Mouse (Mus musculus): ENCODE measurements around the gene L2hgdh. TPM values are rescaled to one million over a fixed set of nuclear protein-coding genes. Genes with fewer than 3 reads are reported as not detected.

L2hgdh gene
- polyA plus RNA-seq, 1 experiment from 2014 or later = 11.1 TPM

DNA sequence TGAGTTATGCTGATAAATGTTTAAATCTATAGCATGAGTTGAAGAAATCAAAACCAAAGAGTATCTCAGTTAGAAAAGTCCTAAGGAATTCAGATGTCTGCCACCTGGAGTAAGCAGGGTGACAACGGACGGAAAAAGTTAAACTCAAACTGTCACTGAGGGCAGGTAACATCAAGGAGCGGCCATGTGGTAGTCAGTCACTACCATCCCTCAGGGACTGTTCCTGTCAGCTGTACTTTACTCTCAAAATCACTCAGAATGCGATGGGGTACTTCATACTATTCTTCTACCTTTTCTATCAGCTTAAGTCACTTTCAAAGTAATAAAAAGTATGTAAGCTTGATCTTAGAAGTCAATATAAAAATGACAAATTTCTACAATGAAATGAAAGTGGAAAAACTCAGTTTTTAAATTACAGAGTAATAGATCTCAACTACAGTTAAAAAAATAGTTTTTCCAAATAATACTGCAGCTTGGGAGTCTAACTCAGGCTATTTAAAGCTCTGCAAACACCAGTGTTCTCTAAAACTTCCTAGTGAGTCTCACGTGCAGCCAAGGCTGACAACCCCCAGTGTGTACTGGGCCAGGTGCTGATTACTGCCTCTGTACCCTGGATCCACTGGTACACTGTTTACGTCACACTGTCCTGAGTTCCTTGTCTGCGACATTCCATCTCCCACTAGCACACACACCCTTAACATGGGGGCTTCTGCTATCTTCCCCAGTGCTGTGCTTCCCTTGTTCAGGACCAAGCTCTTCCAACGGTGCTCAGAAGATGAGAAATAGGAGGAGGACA, 78.7 kb downstream of the L2hgdh start:
- Histone ChIP-seq H3K9me3 (ENCODE audit: control insufficient read depth, low read length) (no peaks in the 10 kb centered on the region), H3K36me3 (replicated peaks; ENCODE audit: control insufficient read depth, insufficient read depth) (peaks cover 35% of the 10 kb centered on the region), H3K4me3 (replicated peaks; ENCODE audit: low read length) (no peak overlapping the region), H3K4me2 (replicated peaks) (no peak overlapping the region), H3K9ac (no peak overlapping the region), H3K4me1 (replicated peaks; ENCODE audit: control insufficient read depth, insufficient read depth, low read length) (no peaks in the 10 kb centered on the region; the same call in 1 of the 2 replicates), H3K27ac (no peak overlapping the region), H3K27me3 (ENCODE audit: control insufficient read depth, insufficient read depth, low read length) (no peaks in the 10 kb centered on the region)
- 91% methylated on average over 8 of the region's 8 CpGs for WGBS
- DNase-seq (ENCODE audit: low spot score) (no peak), ATAC-seq (ENCODE audit: low FRiP score) (no peak)

DNA sequence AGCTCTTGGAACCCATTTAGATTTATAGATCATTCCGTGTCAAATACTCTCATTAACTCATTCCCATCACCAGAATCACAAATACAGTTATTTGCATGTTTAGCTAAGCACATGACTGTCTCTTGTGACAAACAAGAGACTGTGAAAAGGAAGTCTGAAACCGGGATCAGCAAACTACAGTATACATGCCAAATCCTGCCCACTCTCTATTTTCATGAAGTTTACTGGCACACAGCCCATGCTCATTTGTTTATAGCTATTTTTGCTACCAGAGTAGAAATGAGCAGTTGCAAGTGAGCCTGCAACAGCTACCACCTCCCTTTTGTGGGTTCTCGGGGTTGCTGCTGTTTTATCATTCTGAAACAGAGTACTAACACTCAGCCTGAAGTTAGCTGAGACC, 79.8 kb downstream of the L2hgdh start:
- Histone ChIP-seq H3K4me2 (replicated peaks) (no peak overlapping the region), H3K27ac (no peak overlapping the region), H3K4me3 (replicated peaks; ENCODE audit: low read length) (no peak overlapping the region), H3K36me3 (replicated peaks; ENCODE audit: control insufficient read depth, insufficient read depth) (peaks cover 37% of the 10 kb centered on the region), H3K4me1 (replicated peaks; ENCODE audit: control insufficient read depth, insufficient read depth, low read length) (no peaks in the 10 kb centered on the region; the same call in 1 of the 2 replicates), H3K9ac (no peak overlapping the region), H3K27me3 (ENCODE audit: control insufficient read depth, insufficient read depth, low read length) (no peaks in the 10 kb centered on the region), H3K9me3 (ENCODE audit: control insufficient read depth, low read length) (no peaks in the 10 kb centered on the region)
- 72% methylated on average over 3 of the region's 3 CpGs for WGBS
- ATAC-seq (ENCODE audit: low FRiP score) (no peak), DNase-seq (ENCODE audit: low spot score) (no peak)

DNA sequence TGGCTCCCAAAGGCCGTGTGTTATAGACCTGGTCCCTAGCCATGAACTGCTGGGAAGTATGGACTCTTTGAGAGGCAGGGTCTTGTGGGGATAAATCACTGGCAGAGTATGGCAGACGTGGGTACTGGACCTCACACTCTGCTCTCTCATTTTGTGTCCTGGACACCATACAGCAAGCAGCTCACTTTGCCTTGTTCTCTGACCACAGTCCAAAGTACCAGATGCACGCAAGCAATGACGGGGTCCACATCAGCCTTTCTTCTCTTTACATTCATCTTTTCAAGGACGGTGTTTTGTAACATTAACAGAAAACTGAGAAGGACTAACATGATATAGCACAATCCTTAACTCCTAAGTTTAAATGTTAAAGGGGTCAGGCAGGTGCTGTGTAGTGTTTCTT, 81.8 kb downstream of the L2hgdh start:
- 90% methylated on average over 5 of the region's 5 CpGs for WGBS
- Histone ChIP-seq H3K27me3 (ENCODE audit: control insufficient read depth, insufficient read depth, low read length) (no peaks in the 10 kb centered on the region), H3K4me1 (replicated peaks; ENCODE audit: control insufficient read depth, insufficient read depth, low read length) (no peaks in the 10 kb centered on the region; the same call in 1 of the 2 replicates), H3K36me3 (replicated peaks; ENCODE audit: control insufficient read depth, insufficient read depth) (peaks cover 32% of the 10 kb centered on the region), H3K27ac (no peak overlapping the region), H3K9ac (no peak overlapping the region), H3K4me2 (replicated peaks) (no peak overlapping the region), H3K9me3 (ENCODE audit: control insufficient read depth, low read length) (no peaks in the 10 kb centered on the region), H3K4me3 (replicated peaks; ENCODE audit: low read length) (no peak overlapping the region)
- DNase-seq (ENCODE audit: low spot score) (no peak), ATAC-seq (ENCODE audit: low FRiP score) (no peak)

MicroRNAs within 50 kb of the gene (microRNA counts, 519-probe panel; counts per million panel counts)
- not detected for microRNA mmu-miR-681

Small RNA genes lying within 50 kb of the gene (microRNA-seq; reads per million reads assigned to microRNA genes)
- gene Mir681 = not detected

Other genes starting within 250 kb of the L2hgdh start
- gene Vcpkmt, start 141.8 kb downstream of the L2hgdh start, polyA plus RNA-seq (2014; fragmentation: Nextera tagmentation; extraction: Ambion mirVana) = 22.9 and 24.4 TPM in 2 replicates
- 14.5 and 15.6 TPM in 2 replicates for gene Sos2, start 43.0 kb downstream of the L2hgdh start, polyA plus RNA-seq (2014; fragmentation: Nextera tagmentation; extraction: Ambion mirVana)
- 38.9 and 39.1 TPM in 2 replicates for gene Atp5s, start 77 bp upstream of the L2hgdh start, polyA plus RNA-seq (2014; fragmentation: Nextera tagmentation; extraction: Ambion mirVana)
- gene Cdkl1, start 66.4 kb upstream of the L2hgdh start, polyA plus RNA-seq (2014; fragmentation: Nextera tagmentation; extraction: Ambion mirVana) = 10.6 TPM in 2 replicates
- gene Atl1, start 167.7 kb upstream of the L2hgdh start, polyA plus RNA-seq (2014; fragmentation: Nextera tagmentation; extraction: Ambion mirVana) = 147 and 159 TPM in 2 replicates
- gene Map4k5, start 168.3 kb upstream of the L2hgdh start, polyA plus RNA-seq (2014; fragmentation: Nextera tagmentation; extraction: Ambion mirVana) = 37.3 and 37.7 TPM in 2 replicates